Mouse (Mus musculus) megakaryocyte, embryonic 14.5 days (primary cell): ENCODE results near the gene Gm17428.

Experiments used
- FLI1 ChIP-seq: IDR thresholded peaks from 2 replicates; pipeline ENCODE4 v1.6.1; 2012; ENCODE audit warnings: low read length, inconsistent platforms, mixed read lengths
- GATA1 ChIP-seq: IDR thresholded peaks from 3 replicates; pipeline ENCODE4 v1.6.1; 2012; ENCODE audit warnings: mixed read lengths, low read length, inconsistent platforms, borderline replicate concordance

GRCm38 (mm10) chr14:54966320-54966977 lies 10.3 kb upstream of the Gm17428 start, which contains the start of gene Myh6:
- TF ChIP-seq GATA1, result no peak
- no peak for TF ChIP-seq FLI1
